Mouse (Mus musculus) forebrain, embryonic 14.5 days (tissue): Measurements from ENCODE around the gene Mctp2. TPM values are rescaled to one million over a fixed set of nuclear protein-coding genes. Genes with fewer than 3 reads are reported as not detected.
A peak's percentile ranks its signal among the peaks of the same experiment; 100 is the strongest.

ENCODE experiments used
- ATAC-seq: fragments of 200-750 bp; cut with Nextera tagmentation; 2 replicates; pipeline ENCODE4 v1.8.0; 2017; ENCODE audit warnings: mild to moderate bottlenecking, moderate library complexity
- DNase-seq: peaks from one replicate; pipeline ENCODE4 v3.0.0-alpha.2; 2015; ENCODE audit warnings: low spot score
- H3K27ac ChIP-seq: fragments of 300-500 bp; sonication (generic); 2 replicates; pipeline ENCODE4 v1.5.1; 2014; ENCODE audit warnings: low read depth, mild to moderate bottlenecking, control low read depth, low read length, moderate library complexity
- H3K27me3 ChIP-seq: fragments of 300-500 bp; sonication (generic); replicated peaks from 2 replicates; pipeline ENCODE4 v1.6.1; 2014; ENCODE audit warnings: low read length, control low read depth, mixed read lengths; ENCODE audit not compliant: control insufficient read depth, insufficient read depth
- H3K36me3 ChIP-seq: fragments of 300-500 bp; sonication (generic); 2 replicates; pipeline ENCODE4 v1.6.1; 2014; ENCODE audit warnings: low read length, control low read depth; ENCODE audit not compliant: control insufficient read depth, insufficient read depth
- H3K4me1 ChIP-seq: fragments of 300-500 bp; sonication (generic); 2 replicates; pipeline ENCODE4 v1.6.1; 2014; ENCODE audit warnings: antibody characterized with exemption, low read length, control low read depth; ENCODE audit not compliant: control insufficient read depth, insufficient read depth
- H3K4me2 ChIP-seq: fragments of 300-500 bp; sonication (generic); 2 replicates; pipeline ENCODE4 v1.6.1; 2014; ENCODE audit warnings: mild to moderate bottlenecking, control low read depth, low read length
- H3K4me3 ChIP-seq: fragments of 300-500 bp; sonication (generic); 2 replicates; pipeline ENCODE4 v1.5.1; 2014; ENCODE audit warnings: low read depth, low read length, control low read depth
- H3K9ac ChIP-seq: fragments of 300-500 bp; sonication (generic); 2 replicates; pipeline ENCODE4 v1.6.1; 2014; ENCODE audit warnings: mild to moderate bottlenecking, low read length, control low read depth, moderate library complexity
- H3K9me3 ChIP-seq: fragments of 300-500 bp; sonication (generic); replicated peaks from 2 replicates; pipeline ENCODE4 v1.6.1; 2016; ENCODE audit warnings: low read length, control low read depth, mixed read lengths; ENCODE audit not compliant: control insufficient read depth
- WGBS: fragments of 180-500 bp; shearing (Covaris S2); extraction: QIAGEN DNeasy Blood & Tissue Kit; methylation state at CpG from one replicate; pipeline ENCODE4 v1.1.7; 2014; 5-methylcytosine and 5-hydroxymethylcytosine counted together
- polyA plus RNA-seq: library from polyadenylated mRNA; unstranded; fragments of >200 nt; fragmentation: Nextera tagmentation; extraction: Ambion mirVana; gene quantifications from 2 replicates; pipeline ENCODE4 v1.2.1, GENCODE M21; 2014

The Mctp2 gene
- polyA plus RNA-seq = 0.13 and 0.17 TPM in 2 replicates

DNA sequence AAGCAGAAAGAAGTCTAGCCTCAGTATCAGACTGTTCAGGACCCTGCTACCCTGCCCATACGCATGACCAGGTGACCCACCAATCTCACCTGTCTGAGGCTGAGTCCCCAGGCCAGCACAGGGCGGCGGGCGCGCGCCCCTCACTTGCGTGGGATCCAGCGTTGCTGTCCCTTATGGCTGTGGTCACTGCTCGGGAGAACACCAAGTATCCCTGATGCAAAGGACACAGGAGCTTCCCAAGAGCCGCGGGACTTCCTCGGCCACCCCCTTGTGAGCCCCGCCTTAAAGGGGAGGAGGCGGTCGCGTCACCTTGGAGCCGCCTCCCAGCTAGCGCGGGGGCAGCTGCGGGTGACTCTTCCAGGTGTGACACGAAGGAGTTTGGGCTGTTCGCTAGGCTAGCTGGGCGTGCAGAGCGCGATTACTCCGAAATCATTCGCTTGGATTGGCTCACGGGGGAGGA, at the start of gene Mctp2:
Gene Mctp2, minus strand, starts transcription at position 227 of the 460 bp plus-strand sequence.
- ATAC-seq (peak; percentile 52), DNase-seq (peak; percentile 19)
- Histone ChIP-seq H3K27me3 (peaks cover 13% of the 10 kb centered on the region; the same call in 1 of the 2 replicates), H3K4me2 (peak within 1 kb of the TSS; percentile 92), H3K36me3 (no peaks in the 10 kb centered on the region), H3K4me3 (peak within 1 kb of the TSS; percentile 33), H3K9me3 (no peaks in the 10 kb centered on the region), H3K27ac (no peak within 1 kb of the TSS), H3K4me1 (peaks cover 10% of the 10 kb centered on the region; the same call in 1 of the 2 replicates), H3K9ac (peak within 1 kb of the TSS; percentile 47)
- under 1% methylated on average over 28 of the region's 28 CpGs for WGBS

DNA sequence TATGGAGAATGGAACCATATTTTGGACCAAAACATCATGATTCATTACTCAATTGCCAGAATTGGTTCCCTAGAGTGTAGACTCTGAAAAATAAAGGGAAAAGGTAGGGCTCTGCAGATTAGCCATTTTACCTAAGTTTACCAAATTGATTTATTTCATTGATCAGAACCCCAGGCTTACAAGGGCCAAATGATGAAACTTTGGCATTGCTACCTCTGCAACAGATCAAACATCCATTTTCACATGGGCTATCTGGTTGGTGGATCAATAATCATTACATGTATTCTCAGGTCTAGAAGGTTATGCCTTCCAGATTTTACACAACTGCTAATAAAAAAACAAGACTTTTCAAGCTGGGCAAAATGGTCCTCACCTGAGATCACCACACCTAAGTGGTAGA, 39.5 kb upstream of the Mctp2 start:
- Histone ChIP-seq H3K36me3 (no peaks in the 10 kb centered on the region), H3K27me3 (no peaks in the 10 kb centered on the region), H3K4me3 (no peak overlapping the region), H3K9ac (no peak overlapping the region), H3K27ac (no peak overlapping the region), H3K4me2 (no peak overlapping the region), H3K9me3 (no peaks in the 10 kb centered on the region), H3K4me1 (no peaks in the 10 kb centered on the region)
- no peak for ATAC-seq
- no peak for DNase-seq

- ATAC-seq (no peak), DNase-seq (no peak)
- Histone ChIP-seq H3K27ac (no peak overlapping the region), H3K4me2 (no peak overlapping the region), H3K9ac (no peak overlapping the region), H3K36me3 (no peaks in the 10 kb centered on the region), H3K9me3 (no peaks in the 10 kb centered on the region), H3K27me3 (no peaks in the 10 kb centered on the region), H3K4me1 (no peaks in the 10 kb centered on the region), H3K4me3 (no peak overlapping the region)
- WGBS = 77% methylated on average over 2 of the region's 2 CpGs
These were observed 37.3 kb upstream of the Mctp2 start for GRCm38 (mm10) chr7:72343751-72344150.

DNA sequence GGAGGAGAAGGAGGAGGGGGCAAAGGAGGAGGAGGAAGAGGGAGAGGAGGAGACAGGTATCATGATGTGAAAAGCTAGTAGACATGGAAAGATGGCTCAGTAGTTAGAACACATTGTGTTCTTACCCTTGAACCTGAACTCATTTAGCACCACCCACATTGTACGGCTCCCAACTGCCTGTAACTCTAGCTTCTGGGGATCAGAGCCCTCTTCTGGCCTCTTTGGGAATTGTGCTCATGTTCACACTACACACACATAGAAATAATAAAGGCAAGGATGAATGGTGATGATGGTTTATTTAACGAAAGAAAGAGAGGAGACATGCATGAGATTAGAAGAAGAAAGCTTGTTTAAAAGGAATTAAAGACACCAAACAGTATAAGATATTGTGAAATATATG, 36.4 kb upstream of the Mctp2 start:
- Histone ChIP-seq H3K27me3 (no peaks in the 10 kb centered on the region), H3K4me3 (no peak overlapping the region), H3K4me2 (no peak overlapping the region), H3K4me1 (no peaks in the 10 kb centered on the region), H3K36me3 (no peaks in the 10 kb centered on the region), H3K9ac (no peak overlapping the region), H3K27ac (no peak overlapping the region), H3K9me3 (no peaks in the 10 kb centered on the region)
- DNase-seq (no peak), ATAC-seq (no peak)
- WGBS = 79% methylated on average over 2 of the region's 2 CpGs

DNA sequence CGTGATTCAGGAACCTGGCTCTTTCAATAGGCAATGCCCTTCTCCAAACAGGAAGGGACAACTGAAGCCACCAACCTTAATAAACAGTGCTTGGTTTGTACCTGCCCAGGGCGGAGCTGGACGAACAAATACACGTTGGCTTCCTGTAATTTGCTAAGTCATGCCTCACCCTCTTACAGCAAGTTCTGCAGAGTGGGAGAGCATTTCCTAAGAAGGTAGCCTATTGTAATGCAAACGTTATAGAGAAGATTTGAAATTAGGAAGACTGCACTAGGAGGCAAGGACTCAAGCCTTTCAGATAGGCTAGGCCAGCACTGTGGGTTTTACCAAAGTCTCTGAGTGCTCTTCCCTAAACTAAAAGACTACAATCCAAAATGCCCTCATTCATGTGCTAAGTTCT, 19.6 kb upstream of the Mctp2 start:
- Histone ChIP-seq H3K27ac (no peak overlapping the region), H3K9me3 (no peaks in the 10 kb centered on the region), H3K4me3 (no peak overlapping the region), H3K27me3 (no peaks in the 10 kb centered on the region), H3K9ac (no peak overlapping the region), H3K4me1 (no peaks in the 10 kb centered on the region), H3K36me3 (no peaks in the 10 kb centered on the region), H3K4me2 (no peak overlapping the region)
- WGBS = 70% methylated on average over 5 of the region's 5 CpGs
- no peak for ATAC-seq
- no peak for DNase-seq

GRCm38 (mm10) chr7:72320906-72321305, 14.5 kb upstream of the Mctp2 start:
- Histone ChIP-seq H3K4me1 (no peaks in the 10 kb centered on the region), H3K9me3 (no peaks in the 10 kb centered on the region), H3K9ac (no peak overlapping the region), H3K36me3 (no peaks in the 10 kb centered on the region), H3K27ac (no peak overlapping the region), H3K27me3 (no peaks in the 10 kb centered on the region), H3K4me3 (no peak overlapping the region), H3K4me2 (no peak overlapping the region)
- ATAC-seq (no peak), DNase-seq (no peak)
- WGBS = 80% methylated on average over 4 of the region's 4 CpGs

GRCm38 (mm10) chr7:72320441-72320840, 14.0 kb upstream of the Mctp2 start:
- 69% methylated on average over 4 of the region's 4 CpGs for WGBS
- DNase-seq (peak; percentile 25), ATAC-seq (no peak)
- H3K4me1 ChIP-seq = no peaks in the 10 kb centered on the region
- no peaks in the 10 kb centered on the region for H3K9me3 ChIP-seq
- no peak overlapping the region for H3K27ac ChIP-seq
- no peak overlapping the region for H3K4me2 ChIP-seq
- no peaks in the 10 kb centered on the region for H3K36me3 ChIP-seq
- no peak overlapping the region for H3K9ac ChIP-seq
- H3K4me3 ChIP-seq = no peak overlapping the region
- no peaks in the 10 kb centered on the region for H3K27me3 ChIP-seq

DNA sequence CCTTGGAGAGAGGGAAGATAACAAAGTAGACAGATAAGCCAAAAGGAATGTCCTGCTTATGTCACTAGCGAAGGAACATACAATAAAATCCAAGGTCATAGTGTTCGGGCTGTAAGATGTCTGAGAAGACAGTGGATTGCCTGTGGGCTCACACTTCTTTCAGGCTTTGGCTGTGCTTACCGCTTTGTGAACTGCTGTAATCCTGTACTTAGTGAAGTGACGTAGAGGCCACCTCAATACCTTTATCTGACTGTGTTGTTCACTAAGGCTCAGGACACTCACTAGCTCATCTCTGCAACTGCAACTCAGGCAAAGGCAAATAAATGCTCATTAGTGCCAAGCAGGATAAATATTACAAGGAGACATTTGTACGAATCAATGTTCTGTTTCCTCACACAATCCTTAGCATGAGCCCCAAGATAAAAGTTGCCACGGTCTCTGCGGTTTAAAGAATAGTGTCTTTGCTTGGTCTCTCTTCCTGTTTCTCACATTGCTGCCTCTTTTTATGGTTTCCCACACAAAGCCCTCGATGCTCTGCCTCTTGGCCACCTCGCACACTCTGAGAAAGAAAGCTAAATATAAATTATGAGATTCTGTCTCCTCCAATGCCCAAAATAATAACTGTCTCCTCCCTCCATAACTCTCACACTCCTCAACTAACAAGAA, 8.1 kb upstream of the Mctp2 start:
- H3K27me3 ChIP-seq = no peaks in the 10 kb centered on the region
- ATAC-seq (no peak), DNase-seq (no peak)
- H3K4me2 ChIP-seq = no peak overlapping the region
- no peak overlapping the region for H3K9ac ChIP-seq
- WGBS = 86% methylated on average over 9 of the region's 9 CpGs
- H3K4me1 ChIP-seq = no peaks in the 10 kb centered on the region
- no peaks in the 10 kb centered on the region for H3K9me3 ChIP-seq
- H3K36me3 ChIP-seq = no peaks in the 10 kb centered on the region
- no peak overlapping the region for H3K4me3 ChIP-seq
- no peak overlapping the region for H3K27ac ChIP-seq

DNA sequence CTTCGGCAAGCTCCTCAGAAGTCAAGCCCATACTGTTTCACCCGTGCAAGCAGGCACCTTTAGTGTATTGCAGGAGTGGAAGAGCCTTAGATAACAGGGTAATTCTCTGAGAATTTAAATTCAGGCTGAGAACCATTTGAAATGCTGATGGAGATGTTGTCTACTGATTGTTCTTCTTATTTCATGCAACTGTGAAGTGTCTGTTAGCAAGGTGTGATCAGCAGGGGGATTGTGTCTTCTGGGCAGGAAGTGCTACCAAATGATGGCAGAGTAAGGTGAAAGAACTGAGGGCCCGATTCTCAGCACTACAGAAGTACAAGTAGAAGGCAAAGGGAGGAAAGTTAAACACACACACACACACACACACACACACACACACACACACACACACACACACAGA, 7.5 kb upstream of the Mctp2 start:
- 81% methylated on average over 3 of the region's 3 CpGs for WGBS
- Histone ChIP-seq H3K4me1 (no peaks in the 10 kb centered on the region), H3K4me3 (no peak overlapping the region), H3K9me3 (no peaks in the 10 kb centered on the region), H3K9ac (no peak overlapping the region), H3K4me2 (no peak overlapping the region), H3K36me3 (no peaks in the 10 kb centered on the region), H3K27ac (no peak overlapping the region), H3K27me3 (no peaks in the 10 kb centered on the region)
- ATAC-seq (no peak), DNase-seq (no peak)
